Mouse (Mus musculus): ENCODE results near the gene Mzf1. TPM values are rescaled to one million over a fixed set of nuclear protein-coding genes. Genes with fewer than 3 reads are reported as not detected.

Gene Mzf1
- polyA plus RNA-seq (2017; shearing (Covaris generic)) = under 1 TPM; 0.18 to 0.35 (median 0.20) TPM

DNA sequence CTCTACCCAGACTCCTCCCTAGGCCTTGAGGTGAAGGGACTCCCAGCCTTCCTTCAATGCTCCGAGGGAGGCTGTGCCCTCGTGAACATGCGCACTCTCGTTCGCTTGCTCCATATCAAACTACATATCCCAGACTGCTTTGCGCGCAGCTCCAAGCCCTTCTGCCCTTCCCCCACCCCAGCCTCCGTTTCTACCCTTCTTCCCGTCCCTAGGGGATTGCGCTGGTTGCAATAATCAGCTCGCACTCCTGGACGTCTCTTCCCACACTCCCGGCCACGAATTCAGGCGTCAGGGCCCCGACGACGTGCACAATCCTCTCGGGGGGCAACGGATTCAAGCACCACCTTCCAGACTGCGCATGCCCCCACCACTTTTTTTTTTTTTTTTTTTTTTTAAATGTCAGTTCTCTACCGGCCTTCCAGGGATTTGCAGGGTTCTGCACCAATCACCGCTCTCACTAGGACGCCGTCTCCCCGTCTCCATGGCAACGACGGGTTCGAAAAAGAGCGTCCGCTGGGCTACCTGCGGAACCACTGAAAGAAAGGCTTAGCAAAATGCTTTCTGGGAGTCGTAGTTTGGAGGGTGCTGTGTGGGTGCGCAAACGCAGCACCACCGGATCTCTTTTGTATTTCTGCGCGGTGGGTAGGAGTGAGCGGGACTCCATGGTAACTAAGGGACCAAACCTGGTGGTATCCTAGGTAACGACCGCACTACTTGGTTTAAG, at the start of gene Mzf1:
Gene Mzf1 (minus strand): TSS at position 478 of the 724 bp plus-strand sequence.
- ATAC-seq = peak; percentile 94

DNA sequence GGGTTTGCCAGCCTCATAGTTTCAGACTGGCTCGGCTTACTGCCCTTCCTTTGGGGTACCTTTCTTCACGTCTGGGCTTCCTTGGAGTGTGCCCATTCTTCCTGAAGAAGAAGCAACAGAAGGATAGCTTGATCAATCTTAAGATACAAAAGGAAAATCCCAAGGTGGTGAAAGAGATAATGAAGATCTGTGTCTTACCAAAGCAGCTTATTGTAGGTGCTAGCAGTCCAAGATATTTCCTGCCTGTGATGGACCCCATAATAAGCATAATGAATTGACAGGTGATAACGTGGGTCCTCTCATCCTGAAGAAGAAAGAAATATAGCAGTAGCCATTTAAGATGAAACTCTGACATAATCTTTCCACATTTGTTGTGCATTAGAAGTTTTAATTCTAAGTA, 40.5 kb upstream of the Mzf1 start, which contains the start of gene Vmn1r85:
Gene Vmn1r85 (minus strand): TSS at position 101 of the 400 bp plus-strand sequence.
- ATAC-seq = no peak

DNA sequence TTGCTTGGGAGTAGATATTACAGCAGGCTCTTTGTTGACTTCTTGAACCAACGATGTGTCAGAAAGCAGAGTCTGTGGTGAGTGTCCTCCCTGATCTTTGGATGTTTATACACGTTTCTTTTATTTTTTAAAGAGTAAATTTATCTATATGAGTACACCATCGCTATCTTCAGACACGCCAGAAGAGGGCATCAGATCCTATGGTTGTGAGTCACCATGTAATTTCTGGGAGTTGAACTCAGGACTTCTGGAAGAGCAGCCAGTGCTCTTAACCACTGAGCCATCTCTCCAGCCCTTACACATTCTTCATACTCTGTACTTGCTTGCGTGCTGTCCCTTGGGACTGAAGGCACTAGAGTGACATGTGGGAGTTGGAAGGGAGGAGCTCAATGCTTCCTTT, 17.7 kb upstream of the Mzf1 start:
- ATAC-seq = no peak

DNA sequence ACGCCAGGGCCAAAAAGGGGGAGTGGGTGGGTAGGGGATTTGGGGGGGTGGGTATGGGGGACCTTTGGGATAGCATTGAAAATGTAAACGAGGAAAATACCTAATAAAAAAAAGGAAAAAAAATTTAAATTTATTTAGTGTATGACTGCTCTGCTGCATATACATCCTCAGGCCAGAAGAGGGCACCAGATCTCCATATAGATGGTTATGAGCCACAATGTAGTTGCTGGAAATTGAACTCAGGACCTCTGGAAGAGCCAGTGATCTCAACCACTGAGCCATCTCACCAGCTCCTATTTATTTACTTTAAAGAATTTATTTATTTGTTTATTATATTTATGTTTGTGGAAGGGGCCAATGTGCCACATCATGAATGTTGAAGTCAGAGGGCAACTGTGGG, 8.8 kb upstream of the Mzf1 start:
- peak; percentile 41 for ATAC-seq

DNA sequence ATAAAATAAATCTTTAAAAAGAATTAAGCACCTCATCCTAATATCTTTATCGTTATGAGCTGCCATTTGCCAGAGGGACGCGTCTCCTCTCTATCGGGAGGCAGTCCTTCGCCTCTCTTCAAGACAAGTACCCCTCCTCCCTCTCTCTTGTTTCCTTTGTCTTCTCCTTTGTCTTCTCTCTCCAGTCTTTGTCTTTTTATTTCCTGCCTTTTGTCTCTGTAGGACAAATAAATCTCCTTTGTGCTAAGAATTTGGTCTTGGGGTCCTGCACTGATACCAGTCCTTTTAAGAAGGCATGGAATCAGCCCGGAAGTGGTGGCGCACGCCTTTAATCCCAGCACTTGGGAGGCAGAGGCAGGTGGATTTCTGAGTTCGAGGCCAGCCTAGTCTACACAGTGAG, 5.0 kb upstream of the Mzf1 start:
- no peak for ATAC-seq

DNA sequence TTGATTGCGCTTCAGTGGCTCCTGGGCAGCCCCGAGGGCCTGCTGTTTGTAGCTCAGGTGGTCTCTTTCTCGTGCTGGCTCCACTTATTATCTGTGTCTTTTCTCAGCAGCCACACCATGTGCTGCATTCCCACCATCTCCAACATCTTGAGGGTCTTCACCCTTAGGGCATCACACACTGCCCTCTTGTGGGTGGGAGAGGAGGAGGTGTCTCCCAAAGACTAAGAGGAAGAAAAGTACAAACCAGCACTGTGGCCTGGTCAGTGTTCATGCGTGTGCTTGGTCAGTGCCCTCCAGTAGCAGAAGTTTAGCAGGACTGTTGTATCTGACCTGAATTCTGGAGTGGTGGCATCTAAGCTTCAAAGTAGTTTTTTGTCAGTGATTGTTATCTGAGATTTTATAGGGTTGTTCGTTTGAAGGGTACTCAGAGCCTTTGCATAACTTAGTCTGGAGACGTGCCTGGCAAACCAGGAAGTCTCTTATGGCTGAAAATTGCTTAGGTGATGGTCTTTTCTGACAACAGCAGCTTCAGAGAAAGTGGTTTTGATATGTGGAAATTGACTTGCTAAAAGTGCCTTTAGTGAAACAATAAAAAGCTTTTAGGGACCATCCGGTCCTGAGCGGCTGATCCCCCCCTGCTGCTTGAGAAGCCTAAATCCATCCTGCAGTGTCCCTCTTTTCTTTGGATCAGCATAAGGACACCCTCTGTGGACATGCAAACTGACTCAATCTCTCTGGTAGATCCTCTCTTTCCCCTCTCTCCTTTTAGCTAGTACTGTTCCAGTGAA, 2.5 kb upstream of the Mzf1 start:
- no peak for ATAC-seq

- ATAC-seq = peak; percentile 42
Observed at GRCm38 (mm10) chr7:13053961-13054286, 640 bp downstream of the Mzf1 start.

GRCm38 (mm10) chr7:13053501-13053900, 1.1 kb downstream of the Mzf1 start:
- no peak for ATAC-seq

- no peak for ATAC-seq
Observed at GRCm38 (mm10) chr7:13053001-13053400, 1.6 kb downstream of the Mzf1 start.

- peak; percentile 90 for ATAC-seq
Observed at GRCm38 (mm10) chr7:13046084-13046483, 8.5 kb downstream of the Mzf1 start.

GRCm38 (mm10) chr7:13044254-13044625, 10.3 kb downstream of the Mzf1 start:
- no peak for ATAC-seq

DNA sequence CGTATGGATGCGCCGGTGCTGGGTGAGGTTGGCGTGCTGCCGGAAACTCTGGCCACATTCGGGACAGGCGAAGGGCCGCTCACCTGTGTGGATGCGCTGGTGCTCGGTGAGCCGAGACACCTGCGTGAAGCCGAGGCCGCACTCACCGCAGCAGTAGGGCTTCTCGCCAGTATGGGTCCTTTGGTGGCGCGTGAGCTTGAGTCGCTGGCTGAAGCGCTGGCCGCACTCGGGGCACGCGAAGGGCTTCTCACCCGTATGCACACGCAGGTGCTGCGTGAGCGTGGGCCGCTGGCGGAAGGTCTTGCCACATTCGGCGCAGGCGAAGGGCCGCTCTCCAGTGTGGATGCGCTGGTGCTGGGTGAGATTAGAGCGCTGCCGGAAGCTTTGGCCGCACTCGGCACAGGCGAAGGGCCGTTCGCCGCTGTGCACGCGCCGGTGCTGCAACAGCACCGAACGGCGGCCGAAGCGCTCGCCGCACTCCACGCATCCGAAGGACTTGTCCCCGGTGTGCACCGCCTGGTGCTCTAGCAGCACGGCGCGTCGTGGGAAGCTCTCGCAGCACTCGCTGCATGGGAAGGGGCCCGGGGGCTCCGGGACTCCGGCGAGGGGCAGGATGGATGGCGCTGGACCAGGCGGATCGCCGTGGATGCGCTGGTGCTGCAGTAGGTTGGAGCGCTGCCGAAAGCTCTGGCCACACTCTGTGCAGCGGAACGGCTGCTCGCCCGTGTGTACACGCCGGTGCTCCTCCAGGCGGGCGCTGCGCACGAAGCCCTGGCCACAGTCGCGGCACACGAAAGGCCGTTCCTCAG, 10.9 kb downstream of the Mzf1 start:
- ATAC-seq = no peak

GRCm38 (mm10) chr7:13043120-13043444, 11.5 kb downstream of the Mzf1 start:
- ATAC-seq = no peak

GRCm38 (mm10) chr7:13042511-13042910, 12.1 kb downstream of the Mzf1 start:
- no peak for ATAC-seq

- ATAC-seq = no peak
Observed at GRCm38 (mm10) chr7:13041256-13041655, 13.3 kb downstream of the Mzf1 start.

DNA sequence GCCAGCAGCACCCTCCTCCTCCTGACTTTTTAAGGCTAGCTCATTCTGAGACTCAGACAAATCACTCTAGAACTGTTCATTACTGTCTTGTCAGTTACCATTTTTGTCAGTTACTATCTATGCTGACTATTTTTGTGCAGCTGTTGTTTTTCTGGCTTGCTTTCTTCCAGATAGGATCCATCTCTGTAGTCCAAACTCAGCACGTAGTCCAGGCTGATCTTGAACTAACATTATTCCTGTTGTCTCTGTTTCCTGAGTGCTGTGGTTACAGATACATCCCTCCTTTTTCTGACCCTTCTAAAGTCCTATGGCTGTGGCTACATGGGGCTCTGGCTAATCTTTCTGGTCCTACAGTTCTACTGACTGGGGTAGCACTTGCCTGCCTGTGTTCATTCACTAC, 15.4 kb downstream of the Mzf1 start:
- no peak for ATAC-seq

GRCm38 (mm10) chr7:13038621-13039169, 15.9 kb downstream of the Mzf1 start:
- ATAC-seq = no peak

GRCm38 (mm10) chr7:13037901-13038555, 16.5 kb downstream of the Mzf1 start, which contains the start of gene Ube2m:
Ube2m (minus strand) TSS chr7:13038275.
- peak; percentile 71 for ATAC-seq

GRCm38 (mm10) chr7:13037366-13037765, 17.2 kb downstream of the Mzf1 start:
- no peak for ATAC-seq

- no peak for ATAC-seq
Observed at GRCm38 (mm10) chr7:13036806-13037205, 17.8 kb downstream of the Mzf1 start.

DNA sequence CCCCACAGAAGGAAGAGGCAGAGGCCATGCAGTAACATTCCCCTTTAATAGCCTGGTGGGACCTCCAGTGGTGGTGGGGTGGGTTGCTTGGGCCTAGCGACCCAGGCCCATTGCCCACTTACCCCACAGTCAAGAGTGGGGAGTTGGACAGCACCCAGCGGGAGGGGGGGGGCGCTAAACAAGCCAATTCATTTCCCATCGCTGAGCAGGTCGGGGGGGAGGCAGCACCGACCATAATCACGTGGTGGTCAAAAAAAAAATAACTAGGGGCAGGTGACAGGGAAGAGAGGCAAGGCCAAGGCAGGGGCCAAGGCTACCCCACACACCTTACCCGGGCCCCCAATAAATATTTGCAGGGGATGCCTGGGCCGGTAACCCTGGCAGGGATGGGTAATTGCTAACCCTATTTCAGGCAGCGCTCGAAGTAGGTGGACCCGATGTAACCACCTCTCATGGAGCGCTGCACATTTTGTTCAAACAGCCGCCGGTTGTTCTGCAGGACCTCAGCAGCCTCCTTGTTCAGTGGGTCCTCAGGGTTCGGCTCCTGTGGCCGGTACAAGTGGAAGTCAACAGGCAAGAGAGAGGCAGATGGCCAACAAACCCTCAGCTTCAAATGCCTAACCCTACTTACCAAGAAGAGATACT, 19.2 kb downstream of the Mzf1 start:
- ATAC-seq = no peak

Measured in inflammation-experienced regulatory T-cells, adult 6 months (primary cell).